Mouse (Mus musculus): Measurements from ENCODE around the gene Pou5f1. TPM values are rescaled to one million over a fixed set of nuclear protein-coding genes. Genes with fewer than 3 reads are reported as not detected.
"Not testable (repeated sequence)": the region's sequence is repeated elsewhere in the genome, so short reads cannot be mapped to it uniquely, and the experiment has no call there.

Gene Pou5f1
- polyA plus RNA-seq, 1 experiment from 2014 or later = not detected

DNA sequence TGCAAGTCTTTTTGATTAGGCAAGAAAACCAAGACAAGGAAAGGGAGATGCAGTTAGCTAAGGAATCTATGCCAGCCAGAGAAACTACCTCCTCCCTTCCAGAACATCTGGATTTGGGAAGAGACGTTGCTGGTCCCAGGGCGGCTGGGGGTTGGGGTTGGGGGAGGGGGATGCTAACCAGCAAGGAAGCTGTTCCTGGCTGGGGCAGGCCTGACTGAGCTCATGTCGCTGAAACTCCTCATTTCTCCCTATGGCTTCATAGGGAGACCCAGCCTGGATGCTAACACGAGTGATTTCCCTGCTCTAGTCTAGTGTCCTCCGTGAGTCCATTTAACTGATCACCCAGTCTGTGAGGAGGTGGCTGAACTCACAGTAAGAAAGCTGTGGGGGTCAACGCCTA is 3.6 kb upstream of the Pou5f1 start:
- 4% methylated on average over 6 of the region's 6 CpGs for WGBS

GRCm38 (mm10) chr17:35502762-35503161 is 3.1 kb upstream of the Pou5f1 start:
- Histone ChIP-seq H3K27ac (no peak overlapping the region), H3K36me3 (no peaks in the 10 kb centered on the region), H3K4me1 (peaks cover 9% of the 10 kb centered on the region), H3K9ac (no peak overlapping the region), H3K4me3 (no peak overlapping the region), H3K4me2 (replicated peaks) (no peak overlapping the region), H3K27me3 (replicated peaks) (peaks cover 35% of the 10 kb centered on the region), H3K9me3 (no peaks in the 10 kb centered on the region)
- no peak for ATAC-seq (ENCODE audit: low FRiP score, low read depth)
- WGBS = 51% methylated on average over 5 of the region's 5 CpGs

More for the DNA sequence above, 3.6 kb upstream of the Pou5f1 start:
- Histone ChIP-seq H3K4me1 (peaks cover 9% of the 10 kb centered on the region), H3K27ac (no peak overlapping the region), H3K4me3 (no peak overlapping the region), H3K27me3 (replicated peaks) (peaks cover 31% of the 10 kb centered on the region), H3K4me2 (replicated peaks) (no peak overlapping the region), H3K9me3 (no peaks in the 10 kb centered on the region), H3K9ac (no peak overlapping the region), H3K36me3 (no peaks in the 10 kb centered on the region)
- no peak for ATAC-seq (ENCODE audit: low FRiP score, low read depth)

GRCm38 (mm10) chr17:35503849-35504248 is 2.0 kb upstream of the Pou5f1 start:
- no peak overlapping the region for H3K9ac ChIP-seq
- no peaks in the 10 kb centered on the region for H3K9me3 ChIP-seq
- 15% methylated on average over 5 of the region's 5 CpGs for WGBS
- H3K4me1 ChIP-seq = peaks cover 9% of the 10 kb centered on the region
- H3K4me2 ChIP-seq (replicated peaks) = no peak overlapping the region
- H3K36me3 ChIP-seq = no peaks in the 10 kb centered on the region
- no peak overlapping the region for H3K4me3 ChIP-seq
- H3K27me3 ChIP-seq (replicated peaks) = peaks cover 38% of the 10 kb centered on the region
- H3K27ac ChIP-seq = no peak overlapping the region
- no peak for ATAC-seq (ENCODE audit: low FRiP score, low read depth)

- ATAC-seq (ENCODE audit: low FRiP score, low read depth) = no peak
- peaks cover 38% of the 10 kb centered on the region for H3K27me3 ChIP-seq (replicated peaks)
These were observed 963 bp upstream of the Pou5f1 start for GRCm38 (mm10) chr17:35504628-35505481.

DNA sequence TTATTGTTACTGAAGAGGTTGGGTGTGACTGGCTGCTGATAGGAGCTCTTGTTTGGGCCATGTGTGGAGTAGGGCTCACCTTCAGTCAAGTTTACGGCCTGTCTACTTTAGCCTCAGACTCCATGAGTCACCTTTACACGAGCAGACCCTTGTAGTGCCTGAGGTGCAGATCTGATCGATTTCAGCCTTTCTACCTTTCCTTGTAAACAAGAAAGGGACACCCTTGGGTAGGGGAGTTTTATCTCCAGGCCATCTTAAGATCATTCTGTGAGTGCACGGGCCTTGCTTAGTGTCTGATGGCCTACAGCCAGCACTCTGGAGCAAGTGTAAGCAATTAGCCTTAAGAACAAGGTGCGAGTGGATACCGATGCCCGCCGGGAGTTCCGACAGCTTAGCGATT is 1.1 kb downstream of the Pou5f1 start:
- Histone ChIP-seq H3K27ac (no peak overlapping the region), H3K4me1 (peaks cover 9% of the 10 kb centered on the region), H3K36me3 (no peaks in the 10 kb centered on the region), H3K27me3 (replicated peaks) (peaks cover 38% of the 10 kb centered on the region), H3K4me2 (replicated peaks) (no peak overlapping the region), H3K4me3 (no peak overlapping the region), H3K9me3 (no peaks in the 10 kb centered on the region), H3K9ac (no peak overlapping the region)
- 19% methylated on average over 10 of the region's 10 CpGs for WGBS
- no peak for ATAC-seq (ENCODE audit: low FRiP score, low read depth)

More at GRCm38 (mm10) chr17:35504628-35505481, 963 bp upstream of the Pou5f1 start:
- Histone ChIP-seq H3K4me1 (peaks cover 9% of the 10 kb centered on the region), H3K4me3 (no peak overlapping the region), H3K4me2 (replicated peaks) (no peak overlapping the region), H3K9me3 (no peaks in the 10 kb centered on the region), H3K27ac (no peak overlapping the region), H3K9ac (no peak overlapping the region), H3K36me3 (no peaks in the 10 kb centered on the region)
- 16% methylated on average over 8 of the region's 8 CpGs for WGBS

DNA sequence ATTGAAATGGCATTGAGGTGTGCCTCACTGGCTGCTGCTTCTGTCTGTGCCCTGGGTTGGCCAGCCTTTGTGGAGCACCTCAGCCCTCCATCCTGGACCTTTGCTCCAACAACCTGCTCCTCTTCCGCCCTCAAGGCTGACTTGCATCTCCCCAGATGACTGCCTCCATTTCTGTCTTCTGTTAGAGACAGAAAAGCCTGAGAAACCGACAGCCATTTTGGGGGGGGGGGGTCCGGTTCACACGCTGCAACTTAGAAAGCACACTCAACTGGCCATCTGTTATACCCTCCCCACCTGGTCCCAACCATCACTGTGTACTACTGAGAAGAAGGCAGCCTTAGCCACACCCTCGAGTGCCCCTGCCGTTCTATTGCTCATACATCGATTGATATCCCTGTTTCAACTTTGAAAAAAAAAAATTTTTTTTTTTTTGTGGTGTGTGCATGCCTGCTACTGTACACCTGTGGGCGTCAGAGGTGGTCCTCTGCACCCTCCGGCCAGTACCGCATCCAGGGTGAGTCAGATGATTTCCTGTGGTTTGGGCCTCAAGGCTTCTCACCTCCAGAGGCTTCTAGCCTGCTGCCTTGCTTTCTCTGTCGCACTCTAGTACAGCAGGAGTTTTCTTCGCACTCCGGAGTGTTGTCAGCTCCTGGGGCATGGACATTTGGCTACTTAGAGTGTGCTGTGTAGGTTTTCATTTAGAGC is 1.9 kb downstream of the Pou5f1 start:
- Histone ChIP-seq H3K9me3 (no peaks in the 10 kb centered on the region), H3K36me3 (no peaks in the 10 kb centered on the region), H3K4me2 (replicated peaks) (no peak overlapping the region), H3K27me3 (replicated peaks) (peaks cover 38% of the 10 kb centered on the region), H3K27ac (no peak overlapping the region), H3K4me1 (peaks cover 9% of the 10 kb centered on the region), H3K4me3 (no peak overlapping the region), H3K9ac (no peak overlapping the region)
- WGBS = 26% methylated on average over 13 of the region's 13 CpGs
- no peak for ATAC-seq (ENCODE audit: low FRiP score, low read depth)

DNA sequence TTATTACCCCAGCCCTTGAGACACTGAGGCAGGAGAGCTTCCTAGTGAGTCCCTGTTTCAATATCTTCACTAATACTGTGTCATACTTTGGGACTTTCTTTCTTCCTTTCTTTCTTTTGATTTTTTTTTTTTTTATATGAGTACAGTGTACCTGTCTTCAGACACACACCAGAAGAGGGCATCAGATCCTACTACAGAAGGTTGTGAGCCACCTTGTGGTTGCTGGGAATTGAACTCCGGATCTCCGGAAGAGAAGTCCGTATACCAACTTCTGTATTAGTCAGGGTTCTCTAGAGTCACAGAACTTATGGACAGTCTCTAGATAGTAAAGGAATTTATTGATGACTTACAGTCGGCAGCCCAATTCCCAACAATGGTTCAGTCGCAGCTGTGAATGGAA is 2.5 kb downstream of the Pou5f1 start:
- not testable (repeated sequence) for H3K4me1 ChIP-seq; H3K27ac ChIP-seq; H3K9ac ChIP-seq; ATAC-seq (ENCODE audit: low FRiP score, low read depth); H3K4me2 ChIP-seq (replicated peaks); H3K36me3 ChIP-seq; H3K4me3 ChIP-seq; H3K9me3 ChIP-seq
- peaks cover 38% of the 10 kb centered on the region for H3K27me3 ChIP-seq (replicated peaks)
- 58% methylated on average over 5 of the region's 5 CpGs for WGBS

GRCm38 (mm10) chr17:35509284-35509683 is 3.5 kb downstream of the Pou5f1 start:
- H3K27me3 ChIP-seq (replicated peaks) = peaks cover 35% of the 10 kb centered on the region
- no peak overlapping the region for H3K4me2 ChIP-seq (replicated peaks)
- no peak overlapping the region for H3K4me3 ChIP-seq
- no peak overlapping the region for H3K9ac ChIP-seq
- H3K27ac ChIP-seq = no peak overlapping the region
- no peak for ATAC-seq (ENCODE audit: low FRiP score, low read depth)
- H3K9me3 ChIP-seq = no peaks in the 10 kb centered on the region
- 52% methylated on average over 8 of the region's 8 CpGs for WGBS
- H3K36me3 ChIP-seq = no peaks in the 10 kb centered on the region
- H3K4me1 ChIP-seq = peaks cover 7% of the 10 kb centered on the region

DNA sequence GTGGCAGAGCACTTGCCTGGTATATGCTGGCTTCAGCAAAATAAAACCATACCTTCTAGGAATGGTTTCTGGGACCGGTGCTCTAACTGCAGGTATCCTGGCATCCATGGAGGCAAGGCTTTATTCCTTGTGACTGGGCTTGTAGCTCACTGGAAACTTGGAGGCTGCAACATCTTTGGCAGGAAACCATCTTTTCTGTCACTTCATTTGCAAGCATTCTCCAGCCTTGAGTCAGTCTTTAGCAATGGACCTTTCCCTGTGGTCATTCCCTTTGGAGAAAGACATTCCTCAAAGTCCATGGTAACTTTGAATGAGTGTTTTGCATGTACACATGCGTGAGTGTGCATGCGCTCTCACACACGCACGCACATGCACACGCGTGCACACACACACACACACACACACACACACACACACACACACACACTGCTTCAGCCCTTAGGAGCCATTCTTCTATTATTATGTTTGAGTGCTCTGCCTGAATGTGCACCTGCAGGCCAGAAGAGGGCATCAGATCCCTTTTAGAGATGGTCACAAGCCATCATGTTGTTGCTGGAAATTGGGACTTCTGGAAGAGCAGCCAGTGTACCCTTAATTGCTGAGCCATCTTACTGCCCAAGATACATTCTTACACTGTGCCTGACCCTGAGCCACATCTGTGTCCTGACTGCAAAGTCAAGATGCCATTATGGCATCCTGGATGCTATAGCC is 7.3 kb downstream of the Pou5f1 start:
- no peak for ATAC-seq (ENCODE audit: low FRiP score, low read depth)
- H3K4me1 ChIP-seq = peaks cover 32% of the 10 kb centered on the region
- H3K9me3 ChIP-seq = no peaks in the 10 kb centered on the region
- H3K4me3 ChIP-seq = no peak overlapping the region
- 0 out of 2 replicates have a peak, but pooled peaks cover under 1% of the 10 kb centered on the region for H3K27me3 ChIP-seq (replicated peaks)
- H3K36me3 ChIP-seq = no peaks in the 10 kb centered on the region
- H3K9ac ChIP-seq = no peak overlapping the region
- no peak overlapping the region for H3K27ac ChIP-seq
- no peak overlapping the region for H3K4me2 ChIP-seq (replicated peaks)
- 91% methylated on average over 7 of the region's 7 CpGs for WGBS

DNA sequence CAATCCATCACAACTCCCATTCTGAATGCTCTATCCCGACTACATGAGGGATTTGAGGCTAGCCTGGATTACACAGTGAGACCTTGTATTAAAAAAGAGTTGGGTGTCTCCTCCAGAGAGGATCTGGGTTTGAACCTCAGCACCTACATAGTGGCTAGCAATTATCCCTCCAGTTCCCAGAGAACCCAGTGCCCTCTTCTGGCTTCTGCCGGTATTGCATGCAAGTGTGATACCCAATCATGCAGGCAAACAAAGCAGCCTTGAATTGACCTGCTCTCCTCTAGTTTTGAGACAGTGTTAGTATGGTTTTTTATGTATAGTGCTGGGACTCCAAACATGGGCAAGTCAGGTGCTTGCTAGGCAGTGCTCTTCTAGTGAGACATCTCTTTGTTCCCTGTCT is 8.1 kb downstream of the Pou5f1 start:
- no peak overlapping the region for H3K4me3 ChIP-seq
- no peak overlapping the region for H3K9ac ChIP-seq
- H3K4me1 ChIP-seq = peaks cover 36% of the 10 kb centered on the region
- 17% methylated on average over 2 of the region's 2 CpGs for WGBS
- H3K9me3 ChIP-seq = no peaks in the 10 kb centered on the region
- H3K27me3 ChIP-seq (replicated peaks) = no peaks in the 10 kb centered on the region
- peak overlapping the region; percentile 89; the same call in 1 of the 2 replicates for H3K4me2 ChIP-seq (replicated peaks)
- ATAC-seq (ENCODE audit: low FRiP score, low read depth) = no peak
- H3K36me3 ChIP-seq = no peaks in the 10 kb centered on the region
- no peak overlapping the region for H3K27ac ChIP-seq

GRCm38 (mm10) chr17:35514756-35515155 is 8.9 kb downstream of the Pou5f1 start:
- 49% methylated on average over 6 of the region's 6 CpGs for WGBS
- no peak for ATAC-seq (ENCODE audit: low FRiP score, low read depth)
- no peak overlapping the region for H3K4me3 ChIP-seq
- H3K36me3 ChIP-seq = no peaks in the 10 kb centered on the region
- peaks cover 36% of the 10 kb centered on the region for H3K4me1 ChIP-seq
- 0 out of 2 replicates have a peak overlapping the region, but pooled peaks have one; percentile 22 for H3K9ac ChIP-seq
- no peak overlapping the region for H3K27ac ChIP-seq
- peak overlapping the region; percentile 89 for H3K4me2 ChIP-seq (replicated peaks)
- no peaks in the 10 kb centered on the region for H3K9me3 ChIP-seq
- H3K27me3 ChIP-seq (replicated peaks) = no peaks in the 10 kb centered on the region
